Mouse (Mus musculus): ENCODE measurements at regions not wholly inside any gene's neighbourhood (a gene's known extent, or its start where the extent isn't known, plus 50 kb on each side); places are given as distances from the start of the nearest gene placed in this dataset.
A peak's percentile ranks its signal among the peaks of the same experiment; 100 is the strongest.

GRCm38 (mm10) chr9:116410461-116410860 lies 235.3 kb upstream of the Tgfbr2 start:
- no peaks in the 10 kb centered on the region for H3K27me3 ChIP-seq (ENCODE audit: poor library complexity, severe bottlenecking)
- H3K4me3 ChIP-seq = no peak overlapping the region
- no peak overlapping the region for H3K27ac ChIP-seq
- H3K36me3 ChIP-seq (replicated peaks) = no peaks in the 10 kb centered on the region
- DNase-seq (ENCODE audit: extremely low spot score, low spot score) = no peak
- H3K4me1 ChIP-seq = no peaks in the 10 kb centered on the region
- WGBS = 93% methylated on average over 8 of the region's 8 CpGs
- peaks cover 7% of the 10 kb centered on the region; the same call in 1 of the 2 replicates for H3K9me3 ChIP-seq

- Histone ChIP-seq H3K27ac (no peak overlapping the region), H3K4me1 (no peaks in the 10 kb centered on the region), H3K4me3 (no peak overlapping the region), H3K36me3 (replicated peaks) (no peaks in the 10 kb centered on the region), H3K27me3 (ENCODE audit: poor library complexity, severe bottlenecking) (no peaks in the 10 kb centered on the region), H3K9me3 (peaks cover 7% of the 10 kb centered on the region; the same call in 1 of the 2 replicates)
- no peak for DNase-seq (ENCODE audit: extremely low spot score, low spot score)
- 92% methylated on average over 2 of the region's 2 CpGs for WGBS
These were observed 233.0 kb upstream of the Tgfbr2 start for GRCm38 (mm10) chr9:116408116-116408515.

- H3K27ac ChIP-seq = no peak overlapping the region
- DNase-seq (ENCODE audit: extremely low spot score, low spot score) = no peak
- WGBS = 95% methylated on average over 1 of the region's 1 CpGs
These were observed 229.9 kb upstream of the Tgfbr2 start for GRCm38 (mm10) chr9:116405051-116405450.

GRCm38 (mm10) chr9:116401821-116402220 lies 226.7 kb upstream of the Tgfbr2 start:
- no peak for DNase-seq (ENCODE audit: extremely low spot score, low spot score)
- H3K4me1 ChIP-seq = no peaks in the 10 kb centered on the region
- H3K27ac ChIP-seq = no peak overlapping the region
- no peaks in the 10 kb centered on the region for H3K36me3 ChIP-seq (replicated peaks)
- no peaks in the 10 kb centered on the region for H3K9me3 ChIP-seq
- H3K4me3 ChIP-seq = no peak overlapping the region
- H3K27me3 ChIP-seq (ENCODE audit: poor library complexity, severe bottlenecking) = no peaks in the 10 kb centered on the region
- 81% methylated on average over 7 of the region's 7 CpGs for WGBS

More at GRCm38 (mm10) chr9:116405051-116405450, 229.9 kb upstream of the Tgfbr2 start:
- Histone ChIP-seq H3K9me3 (peaks cover 7% of the 10 kb centered on the region; the same call in 1 of the 2 replicates), H3K27me3 (ENCODE audit: poor library complexity, severe bottlenecking) (no peaks in the 10 kb centered on the region), H3K4me1 (no peaks in the 10 kb centered on the region), H3K4me3 (no peak overlapping the region), H3K36me3 (replicated peaks) (no peaks in the 10 kb centered on the region)

GRCm38 (mm10) chr9:116400270-116400669 lies 225.1 kb upstream of the Tgfbr2 start:
- no peaks in the 10 kb centered on the region for H3K27me3 ChIP-seq (ENCODE audit: poor library complexity, severe bottlenecking)
- no peak overlapping the region for H3K27ac ChIP-seq
- no peaks in the 10 kb centered on the region for H3K9me3 ChIP-seq
- no peak for DNase-seq (ENCODE audit: extremely low spot score, low spot score)
- H3K4me1 ChIP-seq = no peaks in the 10 kb centered on the region
- H3K36me3 ChIP-seq (replicated peaks) = no peaks in the 10 kb centered on the region
- no peak overlapping the region for H3K4me3 ChIP-seq
- 50% methylated on average over 2 of the region's 2 CpGs for WGBS

- no peak overlapping the region for H3K4me3 ChIP-seq
- H3K9me3 ChIP-seq = no peaks in the 10 kb centered on the region
- no peak overlapping the region for H3K27ac ChIP-seq
- 96% methylated on average over 1 of the region's 1 CpGs for WGBS
- no peaks in the 10 kb centered on the region for H3K4me1 ChIP-seq
- DNase-seq (ENCODE audit: extremely low spot score, low spot score) = no peak
- H3K36me3 ChIP-seq (replicated peaks) = no peaks in the 10 kb centered on the region
- H3K27me3 ChIP-seq (ENCODE audit: poor library complexity, severe bottlenecking) = no peaks in the 10 kb centered on the region
These were observed 224.1 kb upstream of the Tgfbr2 start for GRCm38 (mm10) chr9:116399296-116399695.

- no peaks in the 10 kb centered on the region for H3K9me3 ChIP-seq
- no peaks in the 10 kb centered on the region for H3K36me3 ChIP-seq (replicated peaks)
- no peak for DNase-seq (ENCODE audit: extremely low spot score, low spot score)
- WGBS = 90% methylated on average over 8 of the region's 8 CpGs
- no peaks in the 10 kb centered on the region for H3K4me1 ChIP-seq
- H3K4me3 ChIP-seq = no peak overlapping the region
- no peak overlapping the region for H3K27ac ChIP-seq
- H3K27me3 ChIP-seq (ENCODE audit: poor library complexity, severe bottlenecking) = no peaks in the 10 kb centered on the region
These were observed 217.1 kb upstream of the Tgfbr2 start for GRCm38 (mm10) chr9:116392258-116392657.

GRCm38 (mm10) chr9:116389781-116390180 lies 214.6 kb upstream of the Tgfbr2 start:
- no peak overlapping the region for H3K4me3 ChIP-seq
- no peaks in the 10 kb centered on the region for H3K27me3 ChIP-seq (ENCODE audit: poor library complexity, severe bottlenecking)
- DNase-seq (ENCODE audit: extremely low spot score, low spot score) = no peak
- 91% methylated on average over 3 of the region's 3 CpGs for WGBS
- H3K27ac ChIP-seq = no peak overlapping the region
- no peaks in the 10 kb centered on the region for H3K9me3 ChIP-seq
- H3K36me3 ChIP-seq (replicated peaks) = no peaks in the 10 kb centered on the region
- no peaks in the 10 kb centered on the region for H3K4me1 ChIP-seq

GRCm38 (mm10) chr9:116388863-116389262 lies 213.7 kb upstream of the Tgfbr2 start:
- Histone ChIP-seq H3K9me3 (no peaks in the 10 kb centered on the region), H3K27ac (no peak overlapping the region), H3K4me1 (peaks cover 9% of the 10 kb centered on the region), H3K36me3 (replicated peaks) (no peaks in the 10 kb centered on the region), H3K4me3 (no peak overlapping the region), H3K27me3 (ENCODE audit: poor library complexity, severe bottlenecking) (no peaks in the 10 kb centered on the region)
- no peak for DNase-seq (ENCODE audit: extremely low spot score, low spot score)
- 72% methylated on average over 8 of the region's 8 CpGs for WGBS

- no peak for DNase-seq (ENCODE audit: extremely low spot score, low spot score)
- Histone ChIP-seq H3K9me3 (no peaks in the 10 kb centered on the region), H3K4me1 (peaks cover 16% of the 10 kb centered on the region), H3K4me3 (no peak overlapping the region), H3K27ac (no peak overlapping the region), H3K36me3 (replicated peaks) (no peaks in the 10 kb centered on the region), H3K27me3 (ENCODE audit: poor library complexity, severe bottlenecking) (no peaks in the 10 kb centered on the region)
- WGBS = 94% methylated on average over 9 of the region's 9 CpGs
These were observed 212.9 kb upstream of the Tgfbr2 start for GRCm38 (mm10) chr9:116388025-116388424.

GRCm38 (mm10) chr9:116384176-116385076 lies 209.3 kb upstream of the Tgfbr2 start:
- H3K4me3 ChIP-seq = 0 out of 2 replicates have a peak overlapping the region, but pooled peaks have one; percentile 14
- no peaks in the 10 kb centered on the region for H3K27me3 ChIP-seq (ENCODE audit: poor library complexity, severe bottlenecking)
- no peaks in the 10 kb centered on the region for H3K9me3 ChIP-seq
- H3K27ac ChIP-seq = peak overlapping the region; percentile 70
- H3K4me1 ChIP-seq = peaks cover 16% of the 10 kb centered on the region
- H3K36me3 ChIP-seq (replicated peaks) = no peaks in the 10 kb centered on the region
- 74% methylated on average over 21 of the region's 21 CpGs for WGBS
- DNase-seq (ENCODE audit: extremely low spot score, low spot score) = no peak

GRCm38 (mm10) chr9:116383411-116384101 lies 208.4 kb upstream of the Tgfbr2 start:
- Histone ChIP-seq H3K27ac (peak overlapping the region; percentile 70), H3K4me1 (peaks cover 16% of the 10 kb centered on the region), H3K9me3 (no peaks in the 10 kb centered on the region), H3K36me3 (replicated peaks) (no peaks in the 10 kb centered on the region), H3K4me3 (peak overlapping the region; percentile 14; the same call in 1 of the 2 replicates), H3K27me3 (ENCODE audit: poor library complexity, severe bottlenecking) (no peaks in the 10 kb centered on the region)
- no peak for DNase-seq (ENCODE audit: extremely low spot score, low spot score)
- 56% methylated on average over 18 of the region's 18 CpGs for WGBS

- Histone ChIP-seq H3K36me3 (replicated peaks) (no peaks in the 10 kb centered on the region), H3K27me3 (ENCODE audit: poor library complexity, severe bottlenecking) (no peaks in the 10 kb centered on the region), H3K4me3 (no peak overlapping the region), H3K27ac (no peak overlapping the region), H3K4me1 (no peaks in the 10 kb centered on the region), H3K9me3 (no peaks in the 10 kb centered on the region)
- WGBS = 63% methylated on average over 1 of the region's 1 CpGs
- no peak for DNase-seq (ENCODE audit: extremely low spot score, low spot score)
These were observed 202.5 kb upstream of the Tgfbr2 start for GRCm38 (mm10) chr9:116377706-116378105.

All from forebrain, embryonic 10.5 days (tissue).